Mouse (Mus musculus): Measurements from ENCODE around the gene AA467197. TPM values are rescaled to one million over a fixed set of nuclear protein-coding genes. Genes with fewer than 3 reads are reported as not detected.

The AA467197 gene
- polyA plus RNA-seq, 1 experiment from 2014 or later = 1.1 TPM

DNA sequence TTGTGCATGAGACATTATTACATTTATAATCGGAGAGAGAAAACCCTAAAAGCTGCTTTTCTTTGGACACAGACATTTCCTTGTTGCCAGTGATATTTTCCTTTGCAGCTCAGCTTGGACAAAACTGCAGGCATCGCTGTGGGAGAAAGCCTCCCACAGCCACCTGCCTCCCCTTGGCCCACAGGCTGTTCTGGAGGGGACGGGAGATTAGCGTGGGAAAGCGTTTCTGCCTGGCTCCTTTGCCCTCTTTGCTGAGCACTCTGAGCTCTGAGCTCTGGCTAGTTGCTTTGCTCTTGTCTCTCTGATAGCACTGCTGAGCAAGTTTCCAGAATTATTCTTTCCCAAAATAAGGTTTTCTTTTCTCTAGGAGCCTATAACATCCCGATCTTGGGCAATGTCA lies 20.5 kb upstream of the AA467197 start:
- no peak overlapping the region for H3K9ac ChIP-seq (replicated peaks)
- H3K4me2 ChIP-seq = no peak overlapping the region
- H3K4me3 ChIP-seq (replicated peaks) = no peak overlapping the region
- 80% methylated on average over 6 of the region's 6 CpGs for WGBS
- H3K4me1 ChIP-seq = peaks cover 6% of the 10 kb centered on the region; the same call in 1 of the 2 replicates
- no peak for ATAC-seq (ENCODE audit: low FRiP score)
- H3K36me3 ChIP-seq = no peaks in the 10 kb centered on the region
- H3K9me3 ChIP-seq (replicated peaks) = no peaks in the 10 kb centered on the region
- H3K27me3 ChIP-seq (replicated peaks) = 0 out of 2 replicates have a peak, but pooled peaks cover 5% of the 10 kb centered on the region
- no peak overlapping the region for H3K27ac ChIP-seq (replicated peaks)

DNA sequence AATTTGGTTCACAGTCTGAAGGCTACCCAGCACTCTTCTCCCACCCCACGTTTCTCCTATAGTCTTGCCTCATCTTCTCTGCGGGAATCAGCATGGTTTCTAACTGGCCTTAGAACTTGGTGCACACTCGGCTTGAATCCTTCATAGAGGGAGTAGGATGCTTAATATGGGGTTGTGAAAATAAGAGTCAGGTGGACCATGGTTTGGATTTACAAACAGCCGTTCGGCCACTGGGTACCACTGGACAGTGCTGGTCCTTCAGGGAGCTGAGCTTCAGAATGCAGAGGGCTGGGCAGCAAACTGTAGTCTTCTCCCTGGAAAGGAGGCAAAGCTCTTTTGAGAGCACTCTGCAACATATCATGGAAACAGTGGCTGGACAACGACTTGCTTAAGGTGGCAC lies 19.0 kb upstream of the AA467197 start:
- WGBS = 84% methylated on average over 6 of the region's 6 CpGs

DNA sequence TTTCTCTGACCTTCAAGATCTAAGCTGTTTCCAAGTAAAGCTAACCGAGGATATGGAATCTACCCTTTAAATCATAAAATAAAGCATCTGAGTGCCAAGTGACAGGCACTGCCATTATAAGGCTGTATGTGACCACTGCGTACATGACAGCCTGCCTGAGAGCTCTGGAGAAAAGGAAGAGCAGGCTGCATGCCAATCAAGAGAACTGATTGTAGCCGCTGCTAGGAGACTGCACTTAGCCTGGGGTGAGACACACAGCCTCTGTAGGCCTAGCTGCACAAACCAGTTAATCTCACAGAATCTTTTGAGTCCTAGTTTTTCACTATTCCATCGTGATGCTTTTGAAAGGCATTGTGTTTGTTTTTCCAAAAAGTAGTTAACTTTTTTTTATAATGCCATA lies 18.1 kb upstream of the AA467197 start:
- 44% methylated on average over 4 of the region's 4 CpGs for WGBS
- no peaks in the 10 kb centered on the region for H3K9me3 ChIP-seq (replicated peaks)
- H3K36me3 ChIP-seq = no peaks in the 10 kb centered on the region
- no peak for ATAC-seq (ENCODE audit: low FRiP score)
- no peaks in the 10 kb centered on the region for H3K4me1 ChIP-seq
- H3K27ac ChIP-seq (replicated peaks) = no peak overlapping the region
- H3K4me2 ChIP-seq = no peak overlapping the region
- H3K27me3 ChIP-seq (replicated peaks) = no peaks in the 10 kb centered on the region
- no peak overlapping the region for H3K4me3 ChIP-seq (replicated peaks)
- no peak overlapping the region for H3K9ac ChIP-seq (replicated peaks)

More for the DNA sequence above, 19.0 kb upstream of the AA467197 start:
- H3K27ac ChIP-seq (replicated peaks) = no peak overlapping the region
- H3K4me1 ChIP-seq = no peaks in the 10 kb centered on the region
- no peaks in the 10 kb centered on the region for H3K27me3 ChIP-seq (replicated peaks)
- no peaks in the 10 kb centered on the region for H3K9me3 ChIP-seq (replicated peaks)
- no peak overlapping the region for H3K9ac ChIP-seq (replicated peaks)
- H3K4me3 ChIP-seq (replicated peaks) = no peak overlapping the region
- no peak for ATAC-seq (ENCODE audit: low FRiP score)
- H3K36me3 ChIP-seq = no peaks in the 10 kb centered on the region
- no peak overlapping the region for H3K4me2 ChIP-seq

DNA sequence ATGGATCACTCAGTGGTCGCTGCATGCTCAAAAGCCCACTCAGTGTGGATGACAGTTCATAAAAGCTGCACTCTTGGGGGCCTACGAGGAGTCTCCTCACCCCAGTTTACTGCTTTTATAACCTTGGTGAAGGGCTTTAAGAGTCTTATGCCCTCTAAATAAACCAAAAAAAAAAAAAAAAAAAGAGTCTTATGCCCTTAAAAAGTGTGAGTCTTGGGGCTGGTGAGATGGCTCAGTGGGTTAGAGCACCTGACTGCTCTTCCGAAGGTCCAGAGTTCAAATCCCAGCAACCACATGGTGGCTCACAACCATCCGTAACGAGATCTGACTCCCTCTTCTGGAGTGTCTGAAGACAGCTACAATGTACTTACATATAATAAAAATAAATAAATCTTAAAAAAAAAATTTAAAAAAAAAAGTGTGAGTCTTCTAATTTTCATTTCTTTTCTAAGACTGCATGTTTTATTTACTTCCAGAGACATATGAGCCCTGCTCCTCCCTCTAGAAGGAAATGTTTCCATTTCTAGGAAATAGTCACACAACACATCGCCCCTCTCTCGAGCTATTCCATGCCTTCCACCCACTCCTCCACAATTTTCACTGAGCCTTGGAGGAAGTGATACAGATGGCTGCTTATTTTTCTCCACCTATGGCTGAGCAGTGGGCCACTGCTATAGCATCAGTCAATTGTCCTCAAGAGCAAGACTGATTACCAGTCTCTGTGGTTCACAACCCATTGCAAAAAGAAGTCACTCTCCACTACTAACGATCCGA lies 15.3 kb upstream of the AA467197 start:
- Histone ChIP-seq H3K27ac (replicated peaks) (no peak overlapping the region), H3K4me2 (no peak overlapping the region), H3K9me3 (replicated peaks) (no peaks in the 10 kb centered on the region), H3K4me3 (replicated peaks) (no peak overlapping the region), H3K27me3 (replicated peaks) (no peaks in the 10 kb centered on the region), H3K4me1 (no peaks in the 10 kb centered on the region), H3K36me3 (no peaks in the 10 kb centered on the region), H3K9ac (replicated peaks) (no peak overlapping the region)
- ATAC-seq (ENCODE audit: low FRiP score) = no peak
- 79% methylated on average over 9 of the region's 9 CpGs for WGBS

DNA sequence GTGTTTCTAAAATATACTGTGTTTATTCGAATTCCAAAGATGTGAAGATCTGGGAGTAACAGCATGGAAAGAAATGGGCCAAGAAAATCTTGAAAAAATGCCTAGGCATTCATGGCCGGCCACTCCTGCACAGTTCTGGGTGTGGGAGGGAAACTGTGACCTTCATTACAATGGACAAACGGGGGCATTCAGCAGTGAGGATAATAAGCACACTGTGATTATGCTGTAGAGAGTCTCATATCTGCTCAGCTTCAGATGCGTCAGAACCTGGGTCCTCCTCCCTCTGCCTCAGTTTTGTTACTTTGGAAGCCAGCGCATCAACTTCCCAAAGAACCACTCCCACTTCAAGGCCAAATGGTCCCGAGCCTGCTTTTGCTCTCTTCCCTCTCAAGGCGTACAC lies 10.9 kb upstream of the AA467197 start:
- ATAC-seq (ENCODE audit: low FRiP score) = no peak
- Histone ChIP-seq H3K36me3 (no peaks in the 10 kb centered on the region), H3K4me3 (replicated peaks) (no peak overlapping the region), H3K4me2 (no peak overlapping the region), H3K9me3 (replicated peaks) (no peaks in the 10 kb centered on the region), H3K27ac (replicated peaks) (no peak overlapping the region), H3K9ac (replicated peaks) (no peak overlapping the region), H3K4me1 (peaks cover 5% of the 10 kb centered on the region), H3K27me3 (replicated peaks) (no peaks in the 10 kb centered on the region)
- 68% methylated on average over 7 of the region's 7 CpGs for WGBS

DNA sequence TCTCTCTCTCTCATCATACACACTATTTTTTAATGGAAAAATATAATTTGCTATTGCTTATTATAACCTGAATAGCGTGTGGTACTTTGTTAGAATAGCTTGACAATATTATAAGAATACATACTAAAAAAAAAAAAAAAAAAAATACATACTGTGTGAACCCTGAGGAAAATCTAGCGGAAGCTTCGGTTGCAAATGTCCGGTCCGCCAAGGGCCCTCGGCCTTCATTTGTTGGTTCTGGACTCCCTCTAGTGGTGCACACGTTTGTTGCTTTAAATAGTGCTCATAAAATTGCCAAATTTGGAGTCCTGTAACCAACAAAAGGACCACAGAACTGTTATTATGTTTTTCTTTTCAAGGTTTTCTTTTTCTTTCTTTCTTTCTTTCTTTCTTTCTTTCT lies 7.8 kb upstream of the AA467197 start:
- no peak for ATAC-seq (ENCODE audit: low FRiP score)
- no peaks in the 10 kb centered on the region for H3K9me3 ChIP-seq (replicated peaks)
- H3K27ac ChIP-seq (replicated peaks) = no peak overlapping the region
- no peak overlapping the region for H3K4me3 ChIP-seq (replicated peaks)
- H3K36me3 ChIP-seq = peaks cover 15% of the 10 kb centered on the region
- peaks cover 16% of the 10 kb centered on the region for H3K4me1 ChIP-seq
- WGBS = under 1% methylated on average over 7 of the region's 7 CpGs
- no peak overlapping the region for H3K9ac ChIP-seq (replicated peaks)
- H3K4me2 ChIP-seq = peak overlapping the region; percentile 37
- H3K27me3 ChIP-seq (replicated peaks) = no peaks in the 10 kb centered on the region

DNA sequence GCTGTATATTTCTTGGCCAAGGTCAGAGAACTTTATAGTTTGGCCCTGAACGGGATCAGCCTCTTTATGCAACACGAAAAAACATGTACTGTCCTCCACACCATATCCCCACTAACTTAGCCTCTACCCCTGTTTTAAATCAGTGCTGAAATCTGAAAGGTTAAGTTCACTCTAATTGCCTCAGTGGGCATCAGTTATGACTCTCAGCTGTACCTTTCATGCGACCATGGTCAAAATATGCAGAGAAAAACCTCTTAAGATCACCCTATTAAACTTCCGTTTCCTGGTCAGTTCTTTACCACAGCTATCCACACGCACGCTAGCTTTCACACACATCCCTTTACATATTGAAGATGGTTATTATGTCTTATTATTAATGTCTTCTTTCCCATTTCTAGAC lies 6.9 kb upstream of the AA467197 start:
- WGBS = 63% methylated on average over 6 of the region's 6 CpGs
- H3K27me3 ChIP-seq (replicated peaks) = no peaks in the 10 kb centered on the region
- H3K4me3 ChIP-seq (replicated peaks) = peak overlapping the region; percentile 56
- peak overlapping the region; percentile 68 for H3K9ac ChIP-seq (replicated peaks)
- peaks cover 19% of the 10 kb centered on the region for H3K36me3 ChIP-seq
- peak overlapping the region; percentile 77 for H3K27ac ChIP-seq (replicated peaks)
- peaks cover 16% of the 10 kb centered on the region for H3K4me1 ChIP-seq
- ATAC-seq (ENCODE audit: low FRiP score) = peak; percentile 22; the same call in 1 of the 2 replicates
- no peaks in the 10 kb centered on the region for H3K9me3 ChIP-seq (replicated peaks)
- H3K4me2 ChIP-seq = peak overlapping the region; percentile 84

DNA sequence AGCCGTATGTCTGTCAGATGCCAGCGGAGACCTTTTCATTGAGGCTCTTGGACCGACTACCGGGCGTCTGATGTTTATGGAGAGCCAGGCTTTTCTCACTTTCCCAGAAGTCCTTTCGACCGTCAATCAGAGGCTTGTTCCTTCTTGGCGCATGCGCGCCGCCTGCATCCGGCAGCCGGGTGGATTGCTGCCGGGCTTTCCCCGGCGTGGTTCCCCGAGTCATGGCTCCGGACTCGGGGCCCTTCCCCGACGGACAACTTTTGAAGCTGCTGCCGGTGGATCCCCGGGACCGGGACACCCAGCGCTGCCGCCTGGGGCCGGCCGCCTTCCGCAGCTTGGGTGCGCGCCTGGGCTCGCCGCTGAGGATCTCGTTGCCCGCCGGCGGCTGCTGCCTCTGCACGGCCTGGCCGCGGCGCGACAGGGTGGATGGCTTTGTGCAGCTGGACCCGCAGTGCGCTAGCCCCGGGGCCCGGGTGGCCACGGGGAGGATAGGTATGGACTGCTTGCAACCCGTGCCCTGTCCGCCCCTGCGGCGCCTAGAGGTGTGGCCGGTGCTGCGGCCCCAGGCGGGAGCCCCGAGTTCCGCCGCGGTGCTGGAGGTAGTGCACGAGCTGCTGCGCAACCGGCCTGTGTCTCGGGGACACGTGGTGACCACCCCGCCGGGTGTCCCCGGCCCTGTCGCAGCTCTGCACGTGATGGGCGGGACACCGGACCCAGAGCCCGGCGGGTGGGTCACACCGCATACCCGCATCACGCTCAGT lies 6.1 kb upstream of the AA467197 start:
- peak overlapping the region; percentile 68 for H3K9ac ChIP-seq (replicated peaks)
- H3K4me3 ChIP-seq (replicated peaks) = peak overlapping the region; percentile 56
- no peaks in the 10 kb centered on the region for H3K27me3 ChIP-seq (replicated peaks)
- peak overlapping the region; percentile 77 for H3K27ac ChIP-seq (replicated peaks)
- H3K9me3 ChIP-seq (replicated peaks) = no peaks in the 10 kb centered on the region
- H3K4me2 ChIP-seq = peak overlapping the region; percentile 84
- under 1% methylated on average over 70 of the region's 75 CpGs for WGBS
- peaks cover 19% of the 10 kb centered on the region for H3K36me3 ChIP-seq
- peaks cover 16% of the 10 kb centered on the region for H3K4me1 ChIP-seq
- peak; percentile 87 for ATAC-seq (ENCODE audit: low FRiP score)

DNA sequence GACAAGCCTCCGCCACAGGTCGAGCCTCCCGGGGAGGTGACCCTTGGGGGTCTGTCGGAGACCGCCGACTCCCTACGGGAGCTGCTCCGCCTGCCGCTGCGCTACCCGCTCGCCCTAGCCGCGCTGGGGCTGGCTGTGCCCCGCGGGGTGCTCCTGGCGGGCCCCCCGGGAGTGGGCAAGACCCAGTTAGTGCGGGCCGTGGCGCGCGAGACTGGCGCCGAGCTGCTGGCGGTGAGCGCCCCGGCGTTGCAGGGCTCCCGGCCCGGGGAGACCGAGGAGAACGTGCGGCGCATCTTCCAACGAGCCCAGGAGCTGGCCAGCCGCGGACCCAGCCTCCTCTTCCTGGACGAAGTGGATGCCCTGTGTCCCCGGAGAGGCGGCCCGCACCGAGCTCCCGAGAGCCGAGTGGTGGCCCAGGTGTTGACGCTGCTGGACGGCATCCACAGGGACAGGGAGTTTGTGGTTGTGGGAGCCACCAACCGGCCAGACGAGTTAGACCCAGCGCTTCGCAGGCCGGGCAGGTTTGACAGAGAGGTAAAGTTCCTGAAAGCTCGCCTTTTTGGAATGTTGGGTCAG lies 5.5 kb upstream of the AA467197 start:
- ATAC-seq (ENCODE audit: low FRiP score) = peak; percentile 37; the same call in 1 of the 2 replicates
- peaks cover 19% of the 10 kb centered on the region for H3K36me3 ChIP-seq
- no peaks in the 10 kb centered on the region for H3K9me3 ChIP-seq (replicated peaks)
- peak overlapping the region; percentile 77 for H3K27ac ChIP-seq (replicated peaks)
- peak overlapping the region; percentile 84 for H3K4me2 ChIP-seq
- peak overlapping the region; percentile 56 for H3K4me3 ChIP-seq (replicated peaks)
- no peaks in the 10 kb centered on the region for H3K27me3 ChIP-seq (replicated peaks)
- peaks cover 16% of the 10 kb centered on the region for H3K4me1 ChIP-seq
- under 1% methylated on average over 53 of the region's 53 CpGs for WGBS
- H3K9ac ChIP-seq (replicated peaks) = peak overlapping the region; percentile 68

DNA sequence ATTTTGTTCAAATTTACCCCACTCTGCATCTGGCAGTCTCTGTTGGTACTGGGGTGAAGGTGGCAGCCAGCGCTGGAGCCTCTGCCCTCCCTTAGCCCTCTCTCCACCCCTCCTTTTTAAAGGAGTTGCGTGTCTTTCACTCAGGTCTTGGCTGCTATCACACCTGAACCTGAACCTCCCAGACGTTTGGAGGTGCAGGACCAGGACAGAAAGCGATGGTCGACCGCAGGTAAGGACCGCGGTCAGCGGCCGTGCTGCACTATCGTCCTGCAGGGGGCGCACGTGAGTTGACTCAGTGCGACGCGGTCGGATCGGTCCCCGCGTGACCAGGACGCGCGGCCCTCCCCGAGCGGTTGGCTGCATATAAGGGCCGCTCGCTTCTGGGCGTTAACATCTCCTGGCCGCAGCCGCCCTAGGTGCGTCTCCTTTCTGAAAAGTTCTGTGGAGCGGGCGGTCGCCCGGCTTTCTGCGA lies 776 bp downstream of the AA467197 start:
- Histone ChIP-seq H3K4me3 (replicated peaks) (peak overlapping the region; percentile 38), H3K36me3 (peaks cover 16% of the 10 kb centered on the region), H3K27me3 (replicated peaks) (peaks cover 21% of the 10 kb centered on the region), H3K9me3 (replicated peaks) (no peaks in the 10 kb centered on the region), H3K27ac (replicated peaks) (no peak overlapping the region), H3K4me2 (peak overlapping the region; percentile 74), H3K9ac (replicated peaks) (peak overlapping the region; percentile 43), H3K4me1 (peaks cover 6% of the 10 kb centered on the region)
- WGBS = 1% methylated on average over 36 of the region's 36 CpGs
- peak; percentile 63 for ATAC-seq (ENCODE audit: low FRiP score)

DNA sequence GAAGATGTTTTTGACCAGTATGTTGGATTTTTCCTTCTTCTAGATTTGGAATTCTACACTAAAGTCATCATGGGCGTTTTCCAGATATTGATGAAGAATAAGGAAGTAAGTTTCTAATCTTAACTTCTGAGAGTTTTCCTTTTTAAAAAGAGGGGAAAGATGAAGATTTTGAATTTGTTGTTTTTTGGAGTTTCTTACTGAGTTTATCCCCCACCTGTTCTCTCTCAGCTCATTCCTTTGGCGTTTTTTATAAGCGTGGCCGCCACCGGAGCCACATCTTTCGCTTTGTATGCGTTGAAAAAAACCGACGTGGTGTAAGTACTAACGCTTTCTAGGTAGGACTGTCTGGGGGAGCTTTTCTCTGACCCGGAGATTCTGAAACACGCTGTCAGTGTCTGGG lies 1.2 kb downstream of the AA467197 start:
- 40% methylated on average over 12 of the region's 12 CpGs for WGBS
- no peak for ATAC-seq (ENCODE audit: low FRiP score)
- Histone ChIP-seq H3K4me1 (peaks cover 5% of the 10 kb centered on the region), H3K4me3 (replicated peaks) (peak overlapping the region; percentile 38), H3K9me3 (replicated peaks) (no peaks in the 10 kb centered on the region), H3K4me2 (peak overlapping the region; percentile 74), H3K9ac (replicated peaks) (peak overlapping the region; percentile 43; the same call in 1 of the 2 replicates), H3K36me3 (peaks cover 11% of the 10 kb centered on the region), H3K27ac (replicated peaks) (no peak overlapping the region), H3K27me3 (replicated peaks) (peaks cover 21% of the 10 kb centered on the region)

Measured in neural tube, embryonic 15.5 days (tissue).